Mouse (Mus musculus): ENCODE results near the gene Arl4d. TPM values are rescaled to one million over a fixed set of nuclear protein-coding genes. Genes with fewer than 3 reads are reported as not detected.

The Arl4d gene
- total RNA-seq, 4 experiments from 2014 or later, result 12.5 to 22.1 (median 16.4) TPM

DNA sequence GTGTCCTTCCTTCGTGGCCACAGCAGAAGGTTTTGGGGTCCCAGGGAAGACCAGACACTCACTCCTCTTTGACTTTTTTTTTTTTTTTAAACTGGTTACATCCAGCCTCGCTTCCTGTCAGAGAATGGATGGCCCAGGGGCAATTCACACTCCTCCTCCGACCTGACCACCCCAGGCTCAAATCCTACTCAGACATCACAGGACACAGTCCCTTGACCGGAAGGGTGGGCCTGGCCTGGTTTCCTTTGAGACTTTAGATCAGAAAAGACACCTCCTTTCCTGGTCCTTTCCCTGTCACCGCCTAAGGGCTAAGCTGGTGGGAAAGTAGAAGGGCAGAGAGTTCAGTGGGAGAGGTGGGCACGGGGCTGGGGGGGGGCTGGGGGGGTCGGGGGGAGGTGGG is 14.6 kb downstream of the Arl4d start:
- DNase-seq, result no peak

DNA sequence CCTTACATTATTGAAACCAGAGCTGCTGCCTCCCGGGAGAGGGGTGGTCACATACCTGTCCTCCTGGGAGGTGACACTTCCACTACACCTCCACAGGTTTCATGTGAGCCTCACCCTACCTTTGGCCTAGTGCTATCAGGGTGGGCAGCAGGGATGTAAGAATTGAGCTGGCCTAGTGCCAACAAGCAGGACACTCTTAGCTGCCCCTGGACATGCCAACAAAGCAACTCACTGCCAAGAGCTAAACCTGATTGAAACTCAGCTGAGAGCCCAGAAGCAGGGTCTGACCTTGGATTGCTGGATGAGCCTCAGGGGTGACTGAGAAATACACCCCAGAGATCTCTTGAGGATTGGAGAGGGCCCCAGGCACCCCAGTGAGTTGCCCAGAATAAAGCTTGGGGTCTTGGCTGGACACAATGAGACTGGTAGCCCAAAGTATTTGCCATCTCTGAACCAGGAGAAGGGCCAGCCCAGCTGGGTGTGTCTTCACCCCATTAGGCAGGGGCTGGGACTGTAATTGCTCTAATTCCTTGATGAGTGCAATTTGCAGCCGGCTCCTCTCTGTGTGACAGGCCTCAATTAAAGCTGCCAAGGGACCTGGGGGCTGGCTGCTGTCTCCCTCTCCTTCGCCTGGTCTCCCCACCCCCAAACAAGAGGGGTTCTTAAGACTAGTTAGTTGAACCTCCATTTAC is 15.4 kb downstream of the Arl4d start:
- no peak for DNase-seq

DNA sequence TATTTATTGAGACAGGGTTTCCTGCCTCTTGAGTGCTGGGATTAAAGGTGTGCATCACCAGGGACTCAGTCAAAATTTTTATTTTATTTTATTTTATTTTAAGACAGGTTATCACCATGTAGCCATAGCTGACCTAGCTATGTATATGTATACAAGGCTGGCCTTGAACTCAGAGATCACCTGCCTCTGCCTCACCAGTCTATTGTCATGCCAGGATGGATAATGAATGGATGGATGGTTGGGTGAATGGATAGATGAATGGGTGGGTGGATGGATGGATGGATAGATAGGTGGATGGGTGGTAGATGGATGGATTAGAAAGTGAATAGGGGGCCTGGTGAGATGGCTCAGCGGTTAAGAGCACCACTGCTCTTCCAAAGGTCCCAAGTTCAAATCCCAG is 16.6 kb downstream of the Arl4d start:
- no peak for DNase-seq

DNA sequence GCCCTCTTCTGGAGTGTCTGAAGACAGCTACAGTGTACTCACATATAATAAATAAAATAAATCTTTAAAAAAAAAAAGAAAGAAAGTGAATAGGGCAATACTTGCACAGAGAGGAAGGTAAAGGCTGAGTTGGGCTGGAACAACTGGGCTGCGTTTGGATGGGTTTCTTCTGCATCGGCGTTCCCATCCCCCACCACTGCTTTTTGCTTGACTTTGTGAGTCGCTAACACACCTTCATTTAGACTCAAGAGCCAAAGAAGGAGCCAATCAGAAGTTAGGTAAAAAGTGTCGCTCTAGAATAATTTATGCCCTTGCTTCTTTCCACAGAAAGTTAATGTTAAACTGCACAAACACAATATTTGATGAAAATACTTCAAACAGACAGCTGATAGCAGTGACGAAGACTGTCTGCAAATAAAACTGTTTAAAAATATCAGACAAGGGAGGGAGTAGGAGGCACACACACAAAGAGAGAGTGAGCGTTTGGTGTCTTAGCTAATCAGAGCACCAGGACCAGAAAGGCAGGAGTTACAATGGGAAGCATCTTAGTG is 17.1 kb downstream of the Arl4d start:
- DNase-seq, result no peak

DNA sequence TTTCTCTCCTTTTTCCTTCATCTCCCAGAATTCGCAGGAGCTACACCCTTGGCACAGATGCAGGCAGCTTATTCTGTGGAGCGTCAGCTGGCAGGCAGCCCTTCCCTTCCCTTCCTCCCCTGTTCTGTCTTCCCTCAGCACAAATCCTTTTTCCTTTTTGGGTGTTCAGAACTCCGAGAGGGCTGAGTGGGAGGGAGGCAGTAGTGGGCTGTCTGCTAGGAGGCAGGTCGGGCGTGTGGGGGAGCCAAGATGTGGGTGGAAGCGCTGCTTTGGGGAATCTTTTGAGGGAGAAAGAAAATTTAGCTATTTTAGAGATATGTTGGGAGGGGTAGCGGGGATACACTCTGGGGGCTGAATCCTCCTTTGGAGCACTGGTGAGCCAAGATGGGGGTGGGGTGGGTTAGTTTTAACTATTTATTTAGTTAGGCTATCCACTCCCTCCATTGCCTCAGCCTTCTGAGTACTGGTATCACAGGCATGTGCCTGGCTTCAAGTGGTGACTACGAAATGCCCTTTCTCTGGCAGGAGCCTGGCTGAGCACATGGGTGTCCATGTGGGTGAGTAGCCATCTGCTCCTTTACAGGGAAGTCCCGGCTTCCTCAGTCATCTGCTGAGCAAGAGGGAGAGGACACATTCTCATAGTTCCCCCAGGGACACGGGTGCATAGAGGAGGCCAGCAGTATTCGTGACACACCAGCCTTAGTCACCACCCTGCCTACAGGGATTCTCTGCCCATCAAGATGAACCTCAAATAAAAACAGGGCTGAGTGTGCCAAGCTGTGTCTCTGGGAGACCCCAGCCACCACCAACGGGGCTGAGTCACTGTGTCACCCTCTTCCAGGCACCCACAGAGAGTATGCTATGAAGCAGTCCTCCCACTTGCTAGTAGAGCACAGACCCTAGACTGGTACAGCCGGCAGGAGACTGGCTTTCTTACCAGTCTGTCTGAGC is 22.3 kb downstream of the Arl4d start:
- peak; percentile 70 for DNase-seq

DNA sequence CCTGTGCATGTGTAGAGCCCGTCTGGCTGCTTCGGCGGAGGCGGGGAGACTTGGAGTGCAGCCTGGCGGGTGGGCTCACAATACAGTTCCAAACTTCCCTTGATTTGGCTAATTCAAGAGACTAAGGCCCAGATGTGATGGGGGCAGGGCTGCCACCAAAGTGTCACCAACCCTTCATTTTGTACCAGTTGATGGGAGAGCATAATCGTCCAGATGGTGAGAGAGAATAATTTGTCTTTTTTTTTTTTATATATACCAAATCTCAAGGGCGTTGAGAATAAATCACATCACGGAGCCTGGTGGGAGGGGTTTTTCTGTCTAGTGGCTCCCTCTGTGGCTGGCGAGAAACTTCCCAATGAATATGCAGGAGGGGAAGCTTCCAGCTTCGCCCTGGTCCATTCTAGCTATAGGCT is 24.4 kb downstream of the Arl4d start:
- DNase-seq, result no peak

DNA sequence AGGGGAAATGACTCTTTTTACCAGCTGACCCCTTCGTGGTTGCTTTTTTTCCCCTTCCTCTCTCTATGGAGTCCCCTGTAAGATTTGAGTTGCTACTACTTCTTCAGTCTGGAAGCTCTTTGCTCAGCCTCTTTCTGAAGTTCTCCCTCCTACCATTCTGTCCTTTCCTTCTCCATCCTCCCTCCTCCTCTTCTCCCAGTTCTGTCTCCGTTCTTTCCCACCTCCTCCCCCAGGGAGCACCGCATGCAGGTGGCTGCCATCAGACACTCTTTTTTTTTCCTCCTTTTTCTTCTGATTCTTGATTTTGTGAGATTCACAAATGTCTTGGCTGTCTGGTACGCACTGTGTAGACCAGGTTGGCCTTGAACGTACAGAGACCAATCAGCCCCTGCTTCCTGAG is 25.0 kb downstream of the Arl4d start:
- DNase-seq, result no peak

DNA sequence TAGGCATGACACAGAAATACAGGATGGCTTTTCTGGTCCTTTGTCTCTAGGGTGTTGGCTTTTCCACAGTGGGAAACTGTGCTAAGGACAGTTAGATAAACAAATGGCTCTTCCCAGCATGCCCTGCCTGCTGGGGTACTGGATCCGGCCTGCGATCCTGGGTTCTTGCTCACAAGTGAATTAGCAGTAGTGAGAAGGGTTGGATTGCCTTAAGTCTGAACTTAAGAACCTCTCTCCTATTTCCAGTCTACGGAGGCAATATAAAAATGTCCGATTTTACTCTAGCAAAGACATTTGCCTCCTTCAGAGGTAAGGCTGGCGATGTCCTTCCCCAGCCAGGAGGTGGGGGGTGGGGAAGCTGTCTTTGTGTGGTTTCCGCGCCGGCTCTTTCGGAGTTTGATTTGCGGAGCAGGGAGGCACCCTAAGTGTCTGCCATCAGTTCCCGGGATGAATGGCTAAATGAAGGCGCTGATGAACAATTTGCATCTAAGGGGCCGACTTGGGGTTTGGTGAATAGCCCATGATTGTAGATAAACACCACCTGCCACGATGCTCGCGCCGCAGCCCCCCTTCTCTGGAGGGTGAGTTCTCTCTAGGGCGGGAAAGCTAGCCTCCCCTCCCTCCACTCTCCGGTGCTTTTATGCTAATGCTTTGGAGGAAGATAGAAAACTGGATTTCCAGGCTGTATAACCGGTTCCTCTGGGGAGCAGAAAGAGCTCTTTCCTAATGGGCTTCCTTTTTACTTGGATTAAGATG is 30.7 kb downstream of the Arl4d start:
- DNase-seq, result no peak

DNA sequence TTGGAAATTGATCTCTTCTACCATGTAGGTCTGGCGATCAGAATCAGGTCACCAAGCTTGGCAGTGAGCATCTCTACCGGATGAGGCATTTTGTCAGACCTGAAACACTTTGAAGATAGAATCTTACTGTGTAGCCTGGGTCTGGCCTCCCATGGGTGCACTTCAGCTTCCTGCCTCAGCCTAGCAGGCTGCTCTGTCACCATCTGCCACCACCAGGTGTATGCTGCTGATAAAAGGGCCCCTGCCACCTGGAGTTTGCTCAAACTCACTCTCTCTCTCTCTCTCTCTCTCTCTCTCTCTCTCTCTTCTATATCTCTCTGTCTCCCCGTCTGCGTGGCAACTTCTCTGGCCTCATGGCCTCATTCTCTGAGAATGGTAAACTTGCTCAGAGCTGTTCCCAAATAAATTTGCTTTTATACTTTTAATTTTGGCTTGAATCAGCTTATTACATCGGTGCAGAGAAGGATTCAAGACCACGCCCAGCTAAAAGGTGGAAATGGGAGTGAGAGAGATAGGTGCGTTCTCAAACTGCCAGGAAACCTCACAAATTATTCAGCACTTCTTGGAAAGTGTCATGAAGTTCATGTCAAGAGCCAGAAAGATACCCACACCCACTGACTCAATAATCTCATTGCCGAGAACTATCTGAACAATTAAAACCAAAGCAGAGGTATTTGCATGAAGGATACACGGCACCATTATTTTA is 32.0 kb downstream of the Arl4d start:
- no peak for DNase-seq

DNA sequence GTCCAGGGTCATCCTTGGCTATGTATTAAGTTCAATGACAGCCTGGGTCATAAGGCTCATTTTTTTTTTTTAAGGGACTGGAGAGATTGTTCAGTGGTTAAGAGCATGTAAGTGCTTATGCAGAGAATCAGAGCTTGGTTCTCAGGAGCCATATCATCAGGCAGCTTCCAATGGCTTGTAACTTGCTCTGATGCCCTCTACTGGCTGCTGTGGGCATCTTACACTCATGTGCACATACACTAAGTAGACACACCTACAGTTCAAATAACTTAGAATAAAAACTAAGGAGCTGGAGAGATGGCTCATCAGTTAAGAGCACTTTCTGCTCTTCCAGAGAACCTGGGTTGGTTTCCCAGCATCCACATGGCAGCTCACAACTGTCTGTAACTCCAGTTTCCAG is 32.8 kb downstream of the Arl4d start:
- no peak for DNase-seq

DNA sequence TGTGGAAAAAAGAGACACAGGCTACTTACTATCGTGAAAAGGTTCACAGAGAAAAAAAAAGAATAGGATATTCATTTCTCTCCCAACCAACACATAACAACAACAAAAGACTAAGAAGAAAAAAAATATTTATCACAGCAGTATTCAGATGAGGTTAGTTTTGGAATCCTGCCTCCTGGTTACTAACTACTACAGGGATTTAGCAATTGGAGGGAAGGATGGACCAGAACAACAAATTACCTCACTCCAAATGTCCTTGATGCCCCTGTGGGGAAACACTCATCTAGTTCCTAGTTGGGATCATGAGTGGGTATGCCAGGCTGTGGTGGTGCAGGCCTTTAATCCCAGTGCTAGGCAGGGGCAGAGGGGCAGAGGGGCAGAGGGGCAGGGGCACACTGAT is 34.2 kb downstream of the Arl4d start:
- DNase-seq, result no peak

DNA sequence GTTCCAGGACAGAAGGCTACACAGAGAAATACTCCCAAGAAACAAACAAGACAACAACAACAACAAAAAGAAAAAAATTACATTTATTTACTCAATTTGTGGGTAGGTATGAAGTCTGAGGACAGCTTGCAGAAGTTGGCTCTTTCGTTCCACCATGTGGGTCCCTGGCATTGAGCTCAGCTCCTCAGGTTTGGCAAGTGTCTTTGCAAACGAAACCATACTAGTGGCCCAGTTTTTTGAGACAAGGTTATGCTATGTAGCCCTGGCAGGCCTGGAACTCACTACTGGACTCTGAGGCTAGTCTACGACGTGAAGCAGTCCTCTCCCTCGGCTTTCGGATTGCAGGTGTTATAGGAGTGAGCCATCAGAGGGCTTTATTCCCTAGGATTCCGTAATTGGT is 34.6 kb downstream of the Arl4d start:
- DNase-seq, result no peak

DNA sequence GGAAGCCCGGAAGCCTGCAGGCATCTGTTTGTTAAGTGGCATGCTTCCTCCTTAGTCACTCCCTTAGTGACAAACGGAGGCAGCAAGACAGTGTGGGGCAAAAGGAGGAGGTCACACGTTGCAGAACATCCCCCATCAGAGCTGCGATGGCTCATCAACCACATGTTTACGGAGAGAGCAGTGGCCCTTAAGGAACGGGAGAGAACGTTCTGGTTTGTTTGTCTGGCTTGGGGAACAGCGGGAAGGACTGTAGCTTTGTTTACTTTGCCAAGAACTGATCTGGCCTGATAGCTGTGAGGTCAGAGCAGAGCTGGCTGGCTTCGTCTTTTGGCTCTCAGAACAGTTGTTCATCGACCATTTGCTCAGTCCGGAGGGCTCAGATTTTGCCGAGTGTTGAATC is 35.1 kb downstream of the Arl4d start:
- DNase-seq, result no peak

DNA sequence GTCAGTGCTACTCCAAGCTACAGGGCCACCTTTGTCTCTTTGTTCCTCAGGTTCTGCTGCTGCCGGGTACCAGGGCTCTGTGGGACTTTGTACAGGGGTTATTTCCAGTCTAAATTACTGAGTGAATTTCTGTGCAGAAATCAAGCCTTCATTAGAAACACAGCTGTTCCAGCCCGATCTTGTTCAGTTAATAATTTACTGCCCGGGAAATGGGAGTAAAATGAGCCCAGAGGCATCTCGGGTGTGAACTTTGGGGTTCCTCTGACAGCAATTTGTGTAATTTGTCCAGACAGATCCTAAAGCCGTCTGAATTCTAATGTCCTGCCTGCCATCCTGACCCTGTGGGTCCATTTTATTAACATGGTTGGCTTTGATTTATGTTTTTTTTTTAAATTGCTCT is 38.7 kb downstream of the Arl4d start:
- no peak for DNase-seq

DNA sequence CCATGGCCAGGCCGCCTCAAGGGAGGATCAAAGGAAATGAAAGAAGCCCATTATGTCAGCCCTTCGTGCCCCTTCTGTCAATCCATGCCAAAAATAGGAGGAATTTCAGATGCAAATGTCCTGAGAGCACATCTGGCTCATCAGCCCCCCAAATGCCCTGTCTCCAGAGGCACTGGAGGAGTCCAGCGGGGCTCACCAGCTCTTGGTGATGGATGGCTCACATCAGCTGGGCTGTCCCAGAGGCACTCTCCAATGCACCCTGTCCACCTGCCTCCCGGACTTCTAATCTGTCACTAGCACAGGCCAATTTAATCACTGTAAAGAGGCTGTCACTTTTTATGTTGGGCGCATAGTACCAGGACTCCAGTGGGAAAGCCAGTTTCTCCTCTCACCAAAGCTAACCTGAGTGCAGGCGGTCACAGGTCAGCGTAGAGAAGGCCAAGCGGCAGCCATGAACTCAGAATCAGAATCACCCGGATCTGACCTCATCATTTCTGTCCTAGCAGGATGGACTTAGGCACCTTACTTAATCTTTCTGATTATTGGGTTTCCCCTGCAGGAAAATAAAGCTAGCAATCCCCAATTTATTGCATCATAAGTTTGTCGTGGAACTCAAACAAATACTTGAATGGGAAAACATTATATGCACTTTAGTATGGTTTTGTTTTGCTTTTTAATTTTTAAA is 41.6 kb downstream of the Arl4d start:
- DNase-seq, result no peak

DNA sequence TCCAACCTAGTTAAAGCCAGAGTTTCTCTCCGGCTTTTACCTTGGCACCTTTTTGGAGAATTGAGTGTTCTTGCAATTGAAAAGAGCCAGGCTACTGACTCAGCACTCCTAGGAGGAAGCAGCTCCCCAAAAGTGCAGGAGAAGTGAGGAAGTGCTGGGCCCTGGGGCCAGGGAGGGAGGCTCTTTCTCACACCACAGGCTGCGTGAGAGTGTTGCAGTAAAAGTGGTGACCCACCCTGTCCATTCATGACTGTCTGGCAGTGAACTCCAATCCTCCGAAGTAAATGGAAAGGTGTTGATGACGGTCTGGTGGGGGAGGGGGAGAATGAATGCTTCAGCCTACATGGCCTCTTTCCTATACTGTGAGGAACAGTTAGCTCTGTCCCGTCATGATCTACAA is 43.1 kb downstream of the Arl4d start:
- DNase-seq, result no peak

DNA sequence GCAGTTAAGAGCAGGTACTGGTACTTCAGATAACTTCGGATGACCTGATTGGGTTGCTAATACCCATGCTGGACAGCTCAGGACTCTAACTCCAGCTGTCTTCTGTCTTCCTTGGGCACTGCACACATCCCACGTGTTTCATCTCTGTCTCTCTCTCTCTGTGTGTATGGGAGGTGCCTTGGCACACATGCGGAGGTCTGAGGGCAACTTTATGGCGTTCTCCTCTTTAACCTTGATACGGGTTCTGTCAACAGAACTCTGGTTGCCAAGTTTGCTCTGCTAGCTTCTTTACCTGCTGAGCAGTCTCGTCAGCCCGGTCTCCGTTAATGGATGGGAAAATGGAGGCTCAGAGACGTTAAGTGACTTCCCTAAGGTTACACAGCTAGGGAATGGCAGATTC is 47.5 kb downstream of the Arl4d start:
- DNase-seq, result no peak

DNA sequence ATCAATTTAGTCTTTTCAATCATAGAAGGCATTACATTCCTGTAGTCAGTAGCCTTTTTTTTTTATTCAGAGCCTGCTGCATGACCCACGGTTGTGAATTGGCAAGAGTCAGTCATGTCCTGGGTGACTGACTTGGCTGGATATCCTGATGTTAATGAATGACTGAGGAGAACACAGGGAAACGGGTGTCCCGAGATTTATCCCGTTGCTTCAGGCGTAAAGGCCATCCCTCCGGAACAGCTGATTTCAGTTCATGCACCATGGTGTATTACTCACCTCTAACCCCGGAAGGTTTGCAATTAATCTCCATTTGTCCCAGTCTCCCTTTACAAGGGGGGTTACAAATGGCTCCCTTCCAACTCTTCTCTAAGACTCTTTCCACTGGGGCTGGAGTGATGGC is 48.7 kb downstream of the Arl4d start:
- no peak for DNase-seq
